ENCODE assay signal across 8 mouse cellular contexts in genomic region chr16:95702562-95703545, GRCm38 (mm10). TPM values are rescaled to one million over a fixed set of nuclear protein-coding genes. Genes with fewer than 3 reads are reported as not detected.
DNase-seq lines count a peak whose midpoint lies in the region; ATAC-seq and TF ChIP-seq lines count a peak whose summit lies in the region.

No protein-coding gene starts in this region.

- peaks cover 37% of the 10 kb centered on the region for H3K36me3 ChIP-seq in G1E (replicated peaks)
- peaks cover 6% of the 10 kb centered on the region; the same call in 1 of the 2 replicates for H3K36me3 ChIP-seq in heart, embryonic 16.5 days (ENCODE audit: control insufficient read depth, insufficient read depth)
- H3K36me3 ChIP-seq in limb, embryonic 13.5 days = peaks cover 21% of the 10 kb centered on the region

- H3K9me3 ChIP-seq in G1E (replicated peaks) = no peaks in the 10 kb centered on the region
- no peaks in the 10 kb centered on the region for H3K9me3 ChIP-seq in heart, embryonic 16.5 days (replicated peaks; ENCODE audit: control insufficient read depth, low read length)
- H3K9me3 ChIP-seq in limb, embryonic 13.5 days = no peaks in the 10 kb centered on the region

- H3K27ac ChIP-seq in heart, embryonic 16.5 days (ENCODE audit: low read length) = peak overlapping the region; percentile 99
- H3K27ac ChIP-seq in limb, embryonic 13.5 days = peak overlapping the region; percentile 98

- peak overlapping the region; percentile 91 for H3K4me2 ChIP-seq in heart, embryonic 16.5 days (ENCODE audit: low read depth, low read length)
- H3K4me2 ChIP-seq in limb, embryonic 13.5 days (replicated peaks) = peak overlapping the region; percentile 87

- 0 out of 2 replicates have a peak, but pooled peaks have one; percentile 1 for ATAC-seq in G1E (ENCODE audit: extremely low read depth, insufficient number of reproducible peaks, low FRiP score, poor library complexity, severe bottlenecking)
- ATAC-seq in heart, embryonic 16.5 days (replicated peaks; ENCODE audit: extremely low read depth, insufficient read depth, low FRiP score) = peak; percentile 69
- ATAC-seq in limb, embryonic 13.5 days (ENCODE audit: low FRiP score, low read depth) = peak; percentile 72

- H3K4me3 ChIP-seq in G1E (ENCODE audit: low read depth, low read length) = peak overlapping the region; percentile 93
- H3K4me3 ChIP-seq in heart, embryonic 16.5 days (ENCODE audit: low read length) = peak overlapping the region; percentile 92
- peak overlapping the region; percentile 98 for H3K4me3 ChIP-seq in limb, embryonic 13.5 days

- under 1% methylated on average over 62 of the region's 62 CpGs for WGBS in heart, embryonic 16.5 days
- under 1% methylated on average over 62 of the region's 62 CpGs for WGBS in limb, embryonic 13.5 days

- H3K9ac ChIP-seq in heart, embryonic 16.5 days (ENCODE audit: low read length) = peak overlapping the region; percentile 100
- peak overlapping the region; percentile 99 for H3K9ac ChIP-seq in limb, embryonic 13.5 days

- peaks cover 43% of the 10 kb centered on the region for H3K4me1 ChIP-seq in G1E (ENCODE audit: insufficient read depth, low read depth, low read length)
- H3K4me1 ChIP-seq in heart, embryonic 16.5 days (ENCODE audit: control insufficient read depth, insufficient read depth, low read length) = peaks cover 29% of the 10 kb centered on the region
- H3K4me1 ChIP-seq in limb, embryonic 13.5 days = peaks cover 59% of the 10 kb centered on the region

- no peak for TF ChIP-seq CTCF in G1E (IDR thresholded peaks at IDR 0.05; ENCODE audit: low read depth, low read length)

- 0 out of 2 replicates have a peak, but pooled peaks cover 4% of the 10 kb centered on the region for H3K27me3 ChIP-seq in G1E (ENCODE audit: insufficient read depth, low read length)
- H3K27me3 ChIP-seq in heart, embryonic 16.5 days (ENCODE audit: control insufficient read depth, insufficient read depth, low read length) = no peaks in the 10 kb centered on the region
- no peaks in the 10 kb centered on the region for H3K27me3 ChIP-seq in limb, embryonic 13.5 days

- peak; percentile 34 for DNase-seq in kidney, adult 11 months
- no peak for DNase-seq in kidney, postnatal 4 days
- DNase-seq in G1E (ENCODE audit: low spot score) = peak; percentile 70
- peak; percentile 71 for DNase-seq in cerebellum, adult 9-11 months
- peak; percentile 57 for DNase-seq in naive thymus-derived CD4-positive, alpha-beta T cell, adult 2 months (ENCODE audit: low read depth)
- no peak for DNase-seq in spleen, adult 18-20 months

RNA-seq across cellular contexts. Expression of gene Ets2, which starts 1.0 kb away (rescaled TPM):
- total RNA-seq in G1E (2014; fragmentation: Nextera tagmentation) (49.4 and 59.6 TPM in 2 replicates), G1E (2017) (74.7 and 76.6 TPM in 2 replicates)
- 118 and 138 TPM in 2 replicates for polyA plus RNA-seq in G1E (2012)
- 71.1 and 73.6 TPM in 2 replicates for polyA plus RNA-seq in heart, embryonic 16.5 days (2015; fragmentation: Nextera tagmentation; extraction: Ambion mirVana)
- polyA plus RNA-seq in limb, embryonic 13.5 days (2015; fragmentation: Nextera tagmentation; extraction: Ambion mirVana) = 112 and 117 TPM in 2 replicates

Comparison
In these comparisons a context has a peak if more than half of its experiments do, and no peak if none do; other contexts are left out.
1. DNase-seq: peak in kidney, adult 11 months (single experiment), G1E (single experiment), cerebellum, adult 9-11 months (single experiment) and naive thymus-derived CD4-positive, alpha-beta T cell, adult 2 months (single experiment); none in kidney, postnatal 4 days (0 of 2) and spleen, adult 18-20 months (0 of 2).
2. ATAC-seq: peak in every context shown above with its lines; median percentile 72 in limb, embryonic 13.5 days; 69 in heart, embryonic 16.5 days; 1 in G1E.
3. Peak in every context shown above with its lines, with median percentiles within 50 percentile points of each other: H3K4me3 ChIP-seq.